Mouse (Mus musculus) small intestine, adult 2 months (tissue): ENCODE measurements around the gene Gm17387.

Experiments
- CTCF ChIP-seq: fragments of 200-500 bp; IDR thresholded peaks from 2 replicates; pipeline ENCODE4 v1.5.1; 2012; ENCODE audit warnings: low read depth, mild to moderate bottlenecking, control low read depth, inconsistent platforms, low read length, moderate library complexity, mixed read lengths; ENCODE audit not compliant: insufficient replicate concordance, insufficient read length; ENCODE audit errors: extremely low read depth
- POLR2A ChIP-seq: fragments of 200-500 bp; IDR thresholded peaks from 2 replicates; pipeline ENCODE4 v1.6.1; 2012; ENCODE audit warnings: low read depth, mild to moderate bottlenecking, control low read depth, inconsistent platforms, low read length, moderate library complexity

GRCm38 (mm10) chr7:141051060-141051685 lies 22.2 kb downstream of the Gm17387 start:
- no peak for TF ChIP-seq CTCF
- no peak for TF ChIP-seq POLR2A
